Mouse (Mus musculus) ES-Bruce4 (cell line): ENCODE data around the gene Add3.

Experiments
- CTCF ChIP-seq: IDR thresholded peaks from one replicate; pipeline ENCODE4 v1.8.1; 2011; ENCODE audit warnings: low read depth, low read length
- POLR2A ChIP-seq: IDR thresholded peaks from one replicate; pipeline ENCODE4 v1.8.1; 2011; ENCODE audit warnings: low read length; ENCODE audit not compliant: insufficient read depth

GRCm38 (mm10) chr19:53193964-53194582 is 53.8 kb downstream of the Add3 start:
- TF ChIP-seq POLR2A (no peak), CTCF (no peak)
